Mouse (Mus musculus): ENCODE results near the gene Golph3. TPM values are rescaled to one million over a fixed set of nuclear protein-coding genes. Genes with fewer than 3 reads are reported as not detected.
A peak's percentile ranks its signal among the peaks of the same experiment; 100 is the strongest.

Gene Golph3
- polyA plus RNA-seq, 1 experiment, result 55.4 TPM

DNA sequence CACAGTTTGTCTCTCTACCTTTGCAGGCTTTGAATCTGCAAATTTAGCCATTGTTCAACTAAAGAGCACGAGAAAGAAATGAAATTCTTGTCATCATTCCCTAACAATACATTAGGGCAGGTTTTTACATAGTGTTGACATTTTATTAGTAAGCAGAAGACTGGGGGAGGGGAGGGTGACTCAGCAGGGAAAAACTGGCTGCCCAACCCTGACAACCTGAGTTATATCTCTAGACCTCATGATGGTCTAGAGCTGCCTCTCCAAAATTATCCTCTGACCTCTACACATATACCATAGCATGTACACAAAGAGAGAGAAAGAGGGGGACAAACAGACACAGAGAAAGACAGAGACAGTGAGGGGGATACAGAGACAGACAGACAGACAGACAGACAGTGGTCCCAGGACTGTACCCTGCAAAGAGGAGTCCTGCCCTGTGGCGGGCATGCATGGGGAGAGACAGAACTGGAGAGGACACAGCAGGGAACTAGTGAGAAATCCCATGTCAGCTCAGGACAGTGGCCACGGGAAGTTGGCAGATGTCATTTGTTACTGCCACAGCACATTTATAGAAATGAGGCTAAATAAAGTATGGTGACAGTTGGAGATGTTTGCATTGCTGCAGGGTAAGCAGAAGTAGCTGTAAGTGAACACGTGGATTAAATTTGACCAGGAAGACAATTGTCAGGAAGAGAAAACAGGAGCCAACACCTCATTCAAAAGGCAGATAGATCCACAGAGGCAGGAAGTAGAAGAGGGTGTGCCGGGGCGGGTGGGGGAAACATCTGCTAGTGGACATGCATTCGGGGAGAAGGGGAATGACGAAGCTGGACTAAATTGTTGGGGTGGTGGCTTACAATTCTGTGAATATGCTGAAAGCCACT is 14.8 kb upstream of the Golph3 start:
- Histone ChIP-seq H3K4me3 (no peak overlapping the region), H3K27me3 (ENCODE audit: control insufficient read depth, insufficient read depth, insufficient read length) (no peaks in the 10 kb centered on the region), H3K36me3 (ENCODE audit: control insufficient read depth, insufficient read depth) (no peaks in the 10 kb centered on the region), H3K79me2 (ENCODE audit: control insufficient read depth, insufficient read depth) (no peaks in the 10 kb centered on the region), H3K4me2 (ENCODE audit: low read depth) (peak overlapping the region; percentile 46), H3ac (ENCODE audit: control insufficient read depth, insufficient read length) (no peak overlapping the region)
- TF ChIP-seq POLR2AphosphoS2 (IDR thresholded peaks at IDR 0.05; ENCODE audit: insufficient read length, low read depth), result no peak
- TF ChIP-seq TCF3 (IDR thresholded peaks at IDR 0.05; ENCODE audit: insufficient read length, low read depth), result no peak
- TF ChIP-seq TCF12 (IDR thresholded peaks at IDR 0.05; ENCODE audit: insufficient read depth, poor library complexity, severe bottlenecking), result no peak

- Histone ChIP-seq H3K4me3 (no peak overlapping the region), H3ac (ENCODE audit: control insufficient read depth, insufficient read length) (no peak overlapping the region), H3K79me2 (ENCODE audit: control insufficient read depth, insufficient read depth) (no peaks in the 10 kb centered on the region), H3K27me3 (ENCODE audit: control insufficient read depth, insufficient read depth, insufficient read length) (no peaks in the 10 kb centered on the region), H3K4me2 (ENCODE audit: low read depth) (no peak overlapping the region), H3K36me3 (ENCODE audit: control insufficient read depth, insufficient read depth) (no peaks in the 10 kb centered on the region)
- TF ChIP-seq CEBPB (IDR thresholded peaks at IDR 0.05; ENCODE audit: insufficient read depth, poor library complexity, severe bottlenecking) (no peak), E2F4 (IDR thresholded peaks at IDR 0.05; ENCODE audit: insufficient read depth) (no peak), POLR2AphosphoS2 (IDR thresholded peaks at IDR 0.05; ENCODE audit: insufficient read length, low read depth) (no peak), POLR2A (IDR thresholded peaks at IDR 0.05; ENCODE audit: insufficient read length, low read depth) (no peak), MAX (IDR thresholded peaks at IDR 0.05; ENCODE audit: low read depth) (no peak), REST (IDR thresholded peaks at IDR 0.05; ENCODE audit: insufficient read depth, insufficient read length) (no peak), USF1 (IDR thresholded peaks at IDR 0.05; ENCODE audit: low read depth) (no peak), MYOG (IDR thresholded peaks at IDR 0.05; ENCODE audit: control insufficient read depth in 1 of 3, insufficient read depth in 1 of 3, insufficient read length in 2 of 3, low read depth in 2 of 3) (no peak), MYOD1 (IDR thresholded peaks at IDR 0.05; ENCODE audit: control insufficient read depth in 1 of 3, insufficient read length in 2 of 3, low read depth in 2 of 3) (no peak), TCF3 (IDR thresholded peaks at IDR 0.05; ENCODE audit: insufficient read length, low read depth) (no peak), SRF (IDR thresholded peaks at IDR 0.05; ENCODE audit: control insufficient read depth, insufficient read length, low read depth) (no peak), TCF12 (IDR thresholded peaks at IDR 0.05; ENCODE audit: insufficient read depth, poor library complexity, severe bottlenecking) (no peak)
These were observed 14.1 kb upstream of the Golph3 start for GRCm38 (mm10) chr15:12307114-12307513.

GRCm38 (mm10) chr15:12308539-12308938 is 12.7 kb upstream of the Golph3 start:
- Histone ChIP-seq H3K79me2 (ENCODE audit: control insufficient read depth, insufficient read depth) (no peaks in the 10 kb centered on the region), H3K4me3 (no peak overlapping the region), H3K4me2 (ENCODE audit: low read depth) (no peak overlapping the region), H3K36me3 (ENCODE audit: control insufficient read depth, insufficient read depth) (no peaks in the 10 kb centered on the region), H3K27me3 (ENCODE audit: control insufficient read depth, insufficient read depth, insufficient read length) (no peaks in the 10 kb centered on the region), H3ac (ENCODE audit: control insufficient read depth, insufficient read length) (no peak overlapping the region)
- TF ChIP-seq TCF3 (IDR thresholded peaks at IDR 0.05; ENCODE audit: insufficient read length, low read depth) (no peak), POLR2A (IDR thresholded peaks at IDR 0.05; ENCODE audit: insufficient read length, low read depth) (no peak), TCF12 (IDR thresholded peaks at IDR 0.05; ENCODE audit: insufficient read depth, poor library complexity, severe bottlenecking) (no peak), MYOG (IDR thresholded peaks at IDR 0.05; ENCODE audit: control insufficient read depth in 1 of 3, insufficient read depth in 1 of 3, insufficient read length in 2 of 3, low read depth in 2 of 3) (no peak), POLR2AphosphoS2 (IDR thresholded peaks at IDR 0.05; ENCODE audit: insufficient read length, low read depth) (no peak), E2F4 (IDR thresholded peaks at IDR 0.05; ENCODE audit: insufficient read depth) (no peak)

DNA sequence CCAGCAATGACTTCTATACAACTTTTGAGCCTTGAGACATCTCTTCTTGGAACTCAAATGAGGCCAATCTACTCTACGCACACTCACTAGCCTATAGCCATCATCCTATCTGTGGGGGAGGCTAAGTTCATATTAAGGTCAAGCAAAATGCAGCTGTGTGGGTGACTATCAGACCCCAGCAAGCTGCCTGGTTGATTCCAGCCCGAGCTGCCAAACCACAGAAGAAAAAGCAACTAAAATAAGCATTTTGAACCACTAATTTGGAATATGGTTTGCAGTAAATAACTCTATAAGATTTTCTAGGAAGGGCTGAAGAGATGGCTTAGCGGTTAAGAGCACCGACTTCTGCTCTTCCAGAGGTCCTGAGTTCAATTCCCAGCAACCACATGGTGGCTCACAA is 10.6 kb upstream of the Golph3 start:
- no peaks in the 10 kb centered on the region for H3K27me3 ChIP-seq (ENCODE audit: control insufficient read depth, insufficient read depth, insufficient read length)
- no peak overlapping the region for H3ac ChIP-seq (ENCODE audit: control insufficient read depth, insufficient read length)
- H3K79me2 ChIP-seq (ENCODE audit: control insufficient read depth, insufficient read depth), result no peaks in the 10 kb centered on the region
- no peak overlapping the region for H3K4me3 ChIP-seq
- TF ChIP-seq POLR2AphosphoS2 (IDR thresholded peaks at IDR 0.05; ENCODE audit: insufficient read length, low read depth) (no peak), SRF (IDR thresholded peaks at IDR 0.05; ENCODE audit: control insufficient read depth, insufficient read length, low read depth) (no peak), MYOG (IDR thresholded peaks at IDR 0.05; ENCODE audit: control insufficient read depth in 1 of 3, insufficient read depth in 1 of 3, insufficient read length in 2 of 3, low read depth in 2 of 3) (no peak), MYOD1 (IDR thresholded peaks at IDR 0.05; ENCODE audit: control insufficient read depth in 1 of 3, insufficient read length in 2 of 3, low read depth in 2 of 3) (no peak), USF1 (IDR thresholded peaks at IDR 0.05; ENCODE audit: low read depth) (no peak), TCF3 (IDR thresholded peaks at IDR 0.05; ENCODE audit: insufficient read length, low read depth) (no peak), MAX (IDR thresholded peaks at IDR 0.05; ENCODE audit: low read depth) (no peak), TCF12 (IDR thresholded peaks at IDR 0.05; ENCODE audit: insufficient read depth, poor library complexity, severe bottlenecking) (no peak), POLR2A (IDR thresholded peaks at IDR 0.05; ENCODE audit: insufficient read length, low read depth) (no peak), REST (IDR thresholded peaks at IDR 0.05; ENCODE audit: insufficient read depth, insufficient read length) (no peak), E2F4 (IDR thresholded peaks at IDR 0.05; ENCODE audit: insufficient read depth) (no peak), CEBPB (IDR thresholded peaks at IDR 0.05; ENCODE audit: insufficient read depth, poor library complexity, severe bottlenecking) (no peak)
- H3K4me2 ChIP-seq (ENCODE audit: low read depth), result no peak overlapping the region
- H3K36me3 ChIP-seq (ENCODE audit: control insufficient read depth, insufficient read depth), result no peaks in the 10 kb centered on the region

DNA sequence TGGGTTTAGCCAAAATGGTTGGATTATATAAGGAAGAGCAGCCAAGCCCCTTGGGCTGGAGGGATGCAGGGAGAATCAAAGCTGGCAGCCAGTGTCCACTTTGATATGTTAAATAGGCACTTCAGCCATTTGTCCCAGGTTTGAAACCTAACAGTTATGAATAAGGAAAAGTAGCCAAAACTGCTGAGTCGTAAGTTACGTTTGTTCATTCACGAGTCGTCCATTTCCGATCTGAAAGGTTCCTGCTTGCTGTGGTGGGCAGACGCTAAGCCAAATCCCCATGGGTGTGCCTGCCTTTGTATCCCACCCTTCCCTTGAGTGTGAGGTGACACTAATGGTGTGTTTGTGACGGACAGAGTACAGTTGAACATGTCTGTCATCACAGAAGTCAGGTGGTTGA is 9.8 kb upstream of the Golph3 start:
- H3K79me2 ChIP-seq (ENCODE audit: control insufficient read depth, insufficient read depth), result no peaks in the 10 kb centered on the region
- no peak overlapping the region for H3K4me3 ChIP-seq
- H3K27me3 ChIP-seq (ENCODE audit: control insufficient read depth, insufficient read depth, insufficient read length), result no peaks in the 10 kb centered on the region
- no peak overlapping the region for H3K4me2 ChIP-seq (ENCODE audit: low read depth)
- H3ac ChIP-seq (ENCODE audit: control insufficient read depth, insufficient read length), result no peak overlapping the region
- TF ChIP-seq POLR2AphosphoS2 (IDR thresholded peaks at IDR 0.05; ENCODE audit: insufficient read length, low read depth) (no peak), CEBPB (IDR thresholded peaks at IDR 0.05; ENCODE audit: insufficient read depth, poor library complexity, severe bottlenecking) (no peak), MYOG (IDR thresholded peaks at IDR 0.05; ENCODE audit: control insufficient read depth in 1 of 3, insufficient read depth in 1 of 3, insufficient read length in 2 of 3, low read depth in 2 of 3) (no peak), POLR2A (IDR thresholded peaks at IDR 0.05; ENCODE audit: insufficient read length, low read depth) (no peak), REST (IDR thresholded peaks at IDR 0.05; ENCODE audit: insufficient read depth, insufficient read length) (no peak), TCF3 (IDR thresholded peaks at IDR 0.05; ENCODE audit: insufficient read length, low read depth) (no peak), MAX (IDR thresholded peaks at IDR 0.05; ENCODE audit: low read depth) (no peak), MYOD1 (IDR thresholded peaks at IDR 0.05; ENCODE audit: control insufficient read depth in 1 of 3, insufficient read length in 2 of 3, low read depth in 2 of 3) (no peak), SRF (IDR thresholded peaks at IDR 0.05; ENCODE audit: control insufficient read depth, insufficient read length, low read depth) (no peak), TCF12 (IDR thresholded peaks at IDR 0.05; ENCODE audit: insufficient read depth, poor library complexity, severe bottlenecking) (no peak), USF1 (IDR thresholded peaks at IDR 0.05; ENCODE audit: low read depth) (no peak), E2F4 (IDR thresholded peaks at IDR 0.05; ENCODE audit: insufficient read depth) (no peak)
- H3K36me3 ChIP-seq (ENCODE audit: control insufficient read depth, insufficient read depth), result no peaks in the 10 kb centered on the region

Measured in myocyte (in vitro differentiated cells).